Mouse (Mus musculus): Measurements from ENCODE around the gene Clmn.

Clmn gene

DNA sequence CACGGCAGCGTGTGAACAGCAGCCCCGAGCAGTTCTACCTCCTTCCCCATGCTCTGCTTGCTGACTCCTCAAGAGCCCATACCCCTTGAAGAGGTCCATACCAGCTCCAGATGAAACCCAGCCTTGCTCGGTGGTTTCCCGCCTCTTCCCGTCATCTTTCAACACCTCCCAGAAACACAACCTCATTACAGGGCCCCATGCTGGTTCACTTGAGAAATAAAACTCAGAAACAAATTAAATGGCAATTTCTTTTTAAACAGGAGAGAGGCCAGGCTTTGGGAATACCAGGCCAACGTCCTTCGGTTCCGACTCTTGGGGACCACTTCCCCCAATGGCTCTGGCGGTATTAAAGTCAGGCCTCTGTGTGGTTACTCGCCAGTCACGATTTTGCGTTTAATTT lies 51.1 kb downstream of the Clmn start:
- DNase-seq (ENCODE audit: low spot score in 2 of 2): no peak

DNA sequence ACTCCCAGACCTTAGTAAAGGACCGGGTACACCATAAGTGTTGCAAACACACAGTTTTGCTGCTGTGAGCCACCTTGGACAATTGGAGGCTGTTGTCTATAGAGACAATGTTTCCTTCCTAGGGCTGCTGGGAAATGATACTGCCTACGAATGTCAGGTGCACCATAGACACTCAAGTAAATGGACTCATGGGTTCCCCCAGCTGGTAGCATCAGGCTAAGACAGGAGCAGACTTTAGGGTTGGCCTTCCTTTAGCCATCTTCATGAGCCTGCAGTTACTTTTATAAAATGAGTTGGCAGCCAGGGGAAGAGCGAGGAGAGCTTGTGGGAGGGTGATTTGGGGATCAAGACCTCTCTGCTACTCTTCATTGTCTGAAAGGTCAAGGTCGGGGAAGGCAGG lies 52.2 kb downstream of the Clmn start:
- no peak for DNase-seq (ENCODE audit: low spot score in 2 of 2)

DNA sequence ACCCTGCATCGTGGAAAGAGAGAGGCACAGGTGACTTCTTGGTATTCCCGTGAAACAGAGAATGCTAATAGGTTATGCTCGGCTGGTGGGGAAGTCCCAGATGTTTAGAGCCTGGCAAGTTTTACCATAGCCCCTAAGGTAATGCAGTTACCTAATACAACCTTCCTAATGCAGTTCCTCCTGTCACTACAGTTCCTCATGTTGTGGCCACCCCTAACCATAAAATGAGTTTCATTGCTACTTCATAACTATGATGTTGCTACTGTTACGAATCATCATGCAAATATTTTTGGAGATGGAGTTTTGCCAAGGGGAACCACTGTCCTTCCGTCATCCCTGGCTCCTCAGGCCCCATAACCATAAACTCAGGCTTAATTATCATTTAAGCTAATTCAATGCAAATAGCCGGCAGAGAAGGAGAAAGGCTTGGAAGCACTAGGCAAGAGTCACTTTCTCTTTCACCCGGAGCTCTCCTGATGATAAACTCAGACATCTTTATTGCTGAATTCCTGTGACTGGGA lies 53.9 kb downstream of the Clmn start:
- no peak for DNase-seq (ENCODE audit: low spot score in 2 of 2)

DNA sequence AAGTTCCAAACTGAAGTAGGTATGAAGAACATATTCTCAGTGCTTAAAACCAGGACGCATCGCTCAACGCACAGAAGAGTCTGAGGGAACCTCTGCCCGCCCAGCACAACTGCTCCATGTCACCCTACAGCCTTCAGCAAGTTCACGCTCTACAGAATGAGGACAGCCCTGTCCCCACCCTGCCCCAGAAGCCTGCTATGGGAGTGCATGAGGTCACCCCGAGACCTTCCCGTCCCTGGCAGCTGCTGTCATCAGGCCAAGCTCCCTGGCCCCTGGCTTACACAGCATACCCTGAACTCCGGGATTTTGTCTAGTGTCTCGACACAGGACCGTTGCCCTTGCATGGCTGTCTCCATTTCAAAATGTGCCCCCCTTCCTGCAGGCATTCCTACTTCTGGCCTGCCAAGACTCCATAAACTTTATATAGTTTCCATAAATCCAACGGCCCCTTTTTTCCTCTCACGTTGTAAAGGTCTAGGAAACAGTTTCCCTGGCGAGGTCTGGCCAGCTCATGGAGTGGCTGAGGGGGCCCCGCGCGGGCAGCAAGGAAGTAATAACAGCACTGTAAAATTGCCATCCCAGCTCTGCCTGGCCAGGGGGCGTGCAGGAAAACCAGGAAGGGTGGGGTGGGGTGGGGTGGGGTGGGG lies 56.3 kb downstream of the Clmn start:
- DNase-seq (ENCODE audit: low spot score in 2 of 2): no peak

DNA sequence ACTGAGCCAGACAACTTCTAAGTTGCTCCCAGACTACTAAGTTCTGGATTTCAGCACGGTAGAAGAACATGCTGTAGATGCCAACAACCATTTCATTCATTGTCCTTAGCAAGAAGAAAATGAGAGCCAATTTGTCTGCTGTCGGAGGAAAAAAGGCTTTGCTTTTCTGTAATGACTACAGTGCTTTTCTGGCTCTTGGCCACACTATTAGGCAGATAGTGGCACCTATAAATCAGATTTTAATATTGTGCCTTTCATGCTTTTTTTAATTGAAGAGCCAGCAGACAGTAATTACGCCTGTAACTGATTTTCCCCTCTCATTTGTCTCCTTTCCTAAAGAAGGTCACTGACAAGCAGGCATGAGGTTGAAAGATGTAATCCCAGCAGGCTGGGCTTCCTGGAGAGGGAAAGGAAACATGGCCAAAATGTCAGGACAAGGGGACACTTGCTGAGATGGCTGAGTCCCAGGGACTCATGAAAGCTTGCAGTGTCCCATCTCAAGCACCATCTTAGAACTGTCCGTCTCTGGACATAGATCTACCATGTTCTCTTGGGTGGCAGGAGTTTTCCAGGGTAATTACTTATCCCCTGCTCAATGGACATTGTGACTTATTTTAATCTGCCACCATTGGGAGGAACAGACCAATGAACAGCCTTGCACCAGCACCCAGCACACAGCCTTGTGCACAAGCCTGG lies 58.0 kb downstream of the Clmn start:
- DNase-seq (ENCODE audit: low spot score in 2 of 2): no peak

DNA sequence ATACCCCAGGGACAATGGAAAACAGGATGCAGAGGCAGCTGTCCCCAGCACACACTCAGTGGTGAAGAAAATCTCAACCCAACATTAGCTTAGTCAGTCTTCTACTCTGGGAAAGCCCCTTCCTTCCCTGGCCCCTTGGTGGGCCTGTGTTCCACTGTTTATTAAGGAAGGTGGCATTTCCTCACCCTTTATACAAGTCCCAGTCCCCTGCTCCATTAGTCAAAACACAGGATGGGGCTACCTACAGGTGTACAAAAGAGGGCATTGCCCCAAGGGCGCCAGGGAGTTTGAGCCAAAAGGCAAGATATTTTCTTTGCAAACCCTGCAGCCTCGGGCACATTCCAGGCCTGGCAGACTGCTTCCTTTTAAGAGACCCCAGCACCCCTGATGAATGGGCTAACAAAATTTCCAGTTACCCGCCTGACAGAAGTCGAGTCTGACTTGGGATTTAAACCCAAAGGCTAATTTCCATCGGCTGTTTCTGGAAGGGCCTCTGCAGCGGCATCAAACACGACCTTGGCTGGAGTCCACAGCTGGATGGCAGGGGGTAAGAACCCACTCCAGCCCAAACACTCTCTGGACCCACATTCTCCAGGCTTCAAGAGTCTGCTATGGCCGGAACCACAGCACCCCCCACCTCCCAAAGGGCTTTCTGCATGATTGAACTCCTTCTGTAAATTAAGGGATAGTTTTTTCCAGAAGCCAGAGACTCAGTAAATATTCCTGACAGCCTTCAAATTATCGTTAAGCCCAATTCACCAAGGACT lies 63.2 kb downstream of the Clmn start:
- DNase-seq (ENCODE audit: low spot score in 2 of 2): no peak

DNA sequence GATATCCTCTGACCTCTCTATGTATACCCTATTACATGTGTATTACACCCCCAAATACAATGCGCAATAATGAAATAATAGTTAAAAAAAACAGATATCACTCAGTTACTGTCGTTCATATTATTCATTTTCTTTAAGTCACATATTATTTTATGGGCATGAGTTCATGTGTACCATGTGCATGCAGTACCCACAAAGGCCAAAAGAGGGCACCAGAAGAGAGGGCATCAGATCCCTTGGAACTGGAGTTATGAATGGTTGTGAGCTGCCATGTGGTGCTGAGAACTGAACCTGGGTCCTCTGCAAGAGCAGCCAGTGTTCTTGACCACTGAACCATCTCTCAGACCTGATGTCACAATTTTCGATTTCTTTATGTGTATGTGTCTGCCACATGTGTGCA lies 65.5 kb downstream of the Clmn start:
- DNase-seq (ENCODE audit: low spot score in 2 of 2): no peak

DNA sequence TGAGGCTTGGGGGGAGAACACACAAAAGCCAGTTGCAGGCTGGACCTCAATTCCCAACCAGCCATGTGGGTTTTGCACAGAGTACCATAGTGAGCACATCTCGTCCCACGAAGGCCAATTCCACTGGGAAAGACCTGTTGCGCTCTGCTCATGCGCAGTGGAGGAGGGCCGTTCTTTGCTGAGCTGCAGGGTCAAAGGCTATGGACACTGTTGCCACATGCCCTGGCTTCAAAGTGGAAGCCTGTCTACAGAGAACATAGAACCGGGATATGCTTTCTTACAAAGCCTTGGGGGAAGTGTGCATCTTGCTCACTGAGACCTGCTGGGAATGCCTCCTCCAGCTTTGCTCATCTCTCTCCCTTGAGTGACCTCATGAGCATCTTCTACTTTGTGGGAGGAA lies 67.0 kb downstream of the Clmn start:
- DNase-seq (ENCODE audit: low spot score in 2 of 2): no peak

DNA sequence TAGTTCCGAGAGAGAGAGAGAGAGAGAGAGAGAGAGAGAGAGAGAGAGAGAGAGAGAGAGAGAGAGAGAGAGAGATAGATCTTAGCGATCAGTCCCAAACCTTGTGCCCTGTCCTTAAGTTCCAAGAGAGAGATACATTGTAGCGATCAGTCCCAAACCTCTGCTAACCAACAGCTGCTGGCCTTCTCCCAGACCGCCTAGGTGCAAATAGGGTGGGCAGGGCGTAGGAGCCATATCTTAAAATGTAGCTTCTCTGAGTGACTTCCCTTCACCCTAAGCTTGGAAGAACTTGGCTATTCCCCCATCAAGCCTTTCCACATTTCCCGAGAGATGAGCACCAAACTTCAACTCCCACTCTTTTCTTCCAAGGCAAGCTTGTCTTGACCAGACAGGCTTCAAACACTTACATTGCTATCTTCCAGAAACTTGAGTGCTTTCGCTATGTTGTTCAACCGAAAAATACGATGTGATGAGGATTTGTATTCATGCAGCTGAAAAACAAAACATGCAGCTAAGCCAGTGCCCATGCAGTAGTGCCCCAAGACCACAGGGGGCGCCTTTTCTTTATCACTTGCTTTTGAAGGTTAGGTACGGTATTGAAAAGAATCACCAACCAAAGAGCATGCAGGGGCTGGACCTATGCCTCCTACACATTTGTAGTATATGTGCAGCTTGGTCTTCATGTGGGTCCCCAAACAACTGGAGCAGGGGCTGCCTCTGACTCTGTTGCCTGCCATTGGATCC lies 68.1 kb downstream of the Clmn start:
- DNase-seq (ENCODE audit: low spot score in 2 of 2): no peak

DNA sequence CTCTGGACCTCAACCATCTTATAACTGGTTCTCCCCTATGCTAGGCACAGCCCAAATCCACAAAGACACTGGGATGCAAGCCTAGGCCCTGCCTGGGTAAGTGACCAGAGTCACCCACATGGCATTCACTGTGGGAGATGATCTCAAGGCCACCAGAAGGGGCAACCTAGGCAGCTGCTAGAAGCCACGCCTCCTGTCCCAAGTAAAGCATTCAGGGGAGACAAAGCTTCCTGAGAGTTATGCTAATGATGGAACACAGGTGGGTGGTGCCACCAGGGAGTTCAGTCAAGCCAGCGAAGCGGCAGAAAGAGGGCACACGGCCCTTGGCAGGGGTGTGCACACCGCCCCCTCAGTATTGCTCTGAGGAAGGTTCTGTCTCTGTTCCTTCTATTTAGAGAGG lies 69.9 kb downstream of the Clmn start:
- DNase-seq (ENCODE audit: low spot score in 2 of 2): no peak

DNA sequence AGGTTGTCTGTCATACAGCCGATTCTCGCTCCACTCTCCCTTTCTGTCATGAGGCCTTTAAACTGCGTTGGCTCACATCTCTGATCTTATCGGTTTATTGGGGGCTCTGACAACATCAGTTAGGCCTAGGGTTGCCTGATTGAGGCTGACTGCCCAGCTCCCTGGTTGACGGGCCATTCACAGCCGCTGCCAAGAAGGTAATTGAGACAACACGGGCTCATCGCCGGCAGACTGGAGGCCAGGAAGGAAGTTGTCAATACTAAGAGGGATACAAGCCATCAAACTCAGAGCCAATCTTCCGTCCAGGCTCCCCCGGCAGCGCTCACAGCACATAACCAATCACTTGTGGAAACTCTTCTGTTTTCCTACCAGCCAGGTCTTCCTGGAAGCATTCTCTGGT lies 71.4 kb downstream of the Clmn start:
- DNase-seq (ENCODE audit: low spot score in 2 of 2): no peak

DNA sequence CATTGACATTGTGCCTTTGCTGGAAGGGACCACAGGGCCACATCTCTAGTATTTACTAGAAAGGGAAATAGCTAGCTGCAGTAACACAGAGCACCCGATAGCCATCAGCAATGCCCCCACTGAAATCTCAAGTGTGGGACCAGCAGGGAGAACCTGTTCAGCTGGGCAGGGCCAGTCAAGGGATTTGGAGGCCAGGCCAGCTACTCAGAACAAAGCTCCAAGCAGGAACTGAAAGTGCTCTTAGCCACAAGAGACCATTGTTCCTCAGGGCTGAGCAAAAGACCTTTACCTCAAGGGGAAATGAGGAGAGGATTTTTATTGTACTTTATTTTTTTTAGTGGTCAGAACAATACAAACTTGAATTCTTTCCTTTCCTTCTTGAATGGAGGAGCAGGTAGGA lies 87.3 kb downstream of the Clmn start:
- no peak for DNase-seq (ENCODE audit: low spot score in 2 of 2)

DNA sequence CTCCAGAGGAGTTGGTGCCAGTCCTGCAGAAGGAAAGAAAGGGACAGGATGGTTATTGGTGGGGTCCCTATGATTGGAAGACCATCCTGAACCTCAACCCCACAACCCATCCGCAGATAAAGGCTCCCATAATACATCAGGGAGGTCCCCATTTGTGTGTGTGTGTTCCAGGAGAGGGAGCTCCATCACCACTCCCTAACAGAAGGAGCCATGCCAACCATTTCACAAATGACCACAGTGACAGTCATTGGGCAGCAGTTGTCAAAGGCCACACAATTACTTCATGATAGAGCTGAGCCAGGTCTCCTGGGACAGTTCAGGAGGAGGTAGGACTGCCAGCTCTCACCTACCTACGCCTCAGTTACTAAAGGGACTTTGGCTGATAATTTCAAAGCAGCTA lies 92.9 kb downstream of the Clmn start:
- DNase-seq (ENCODE audit: low spot score in 2 of 2): no peak

DNA sequence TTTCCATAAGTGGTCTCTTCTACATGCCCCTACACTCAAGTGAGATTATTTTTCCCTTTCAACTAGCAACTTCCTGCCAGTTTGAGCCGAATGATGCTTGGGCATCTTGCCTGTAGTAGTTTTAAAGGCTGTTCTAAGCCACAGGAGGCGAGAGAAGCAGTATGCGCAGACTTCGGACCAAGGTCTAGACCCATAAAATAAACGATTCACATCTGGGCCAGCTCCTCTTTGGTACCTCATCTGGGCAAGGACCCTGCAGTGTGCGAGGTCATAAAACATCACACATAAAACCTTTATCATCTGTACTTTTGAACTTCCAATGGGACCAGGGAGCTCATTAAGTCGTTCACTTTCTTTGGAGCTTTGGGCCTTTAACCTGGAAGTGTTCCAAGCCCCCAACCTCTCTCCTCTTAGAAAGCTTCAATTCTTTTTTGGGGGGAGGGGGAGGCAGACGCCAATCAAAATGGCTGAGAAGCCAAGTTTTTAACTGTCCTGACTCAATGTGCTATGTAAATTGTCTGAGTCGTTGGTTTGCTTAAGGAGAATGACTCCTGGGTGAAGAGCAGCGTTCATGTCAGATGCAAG lies 95.6 kb downstream of the Clmn start:
- DNase-seq (ENCODE audit: low spot score in 2 of 2): no peak

DNA sequence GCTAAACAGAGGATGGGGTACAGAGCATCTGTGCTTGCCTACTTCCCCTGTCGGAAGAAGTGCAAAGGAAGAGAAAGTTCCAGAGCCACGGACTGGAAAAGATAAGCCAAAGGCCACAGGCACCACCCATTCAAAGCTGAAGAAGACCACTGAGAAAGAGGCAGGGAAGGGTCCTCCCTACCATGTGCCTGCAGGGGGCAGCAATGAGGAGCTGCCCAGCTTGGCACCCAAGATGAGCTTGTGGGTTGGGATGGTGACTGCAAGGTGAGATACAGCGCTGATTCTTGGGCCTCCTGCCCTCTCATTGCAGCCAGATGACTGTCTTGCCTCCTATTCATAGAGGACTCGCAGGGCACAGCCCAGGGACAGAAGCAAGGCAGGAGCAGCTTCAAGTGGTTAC lies 97.7 kb downstream of the Clmn start:
- no peak for DNase-seq (ENCODE audit: low spot score in 2 of 2)

DNA sequence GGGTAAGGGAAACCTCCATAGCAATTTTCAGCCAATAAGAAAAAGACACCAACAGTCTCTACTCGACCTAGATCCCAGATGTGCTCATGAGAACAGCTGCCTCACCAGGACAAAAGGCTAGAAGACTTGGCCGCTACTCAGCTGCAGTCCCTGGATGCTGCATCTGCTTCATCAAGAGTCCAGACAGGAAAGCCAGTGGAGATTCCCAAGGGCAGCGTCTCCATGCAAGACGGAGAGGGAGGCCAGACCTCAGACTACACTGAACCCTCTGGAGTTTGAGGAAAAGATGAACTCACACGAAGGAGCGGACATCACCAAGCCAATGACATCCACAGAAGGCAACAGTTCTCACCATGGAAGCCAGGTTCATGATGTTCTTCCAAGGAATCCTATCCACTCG lies 99.1 kb downstream of the Clmn start:
- no peak for DNase-seq (ENCODE audit: low spot score in 2 of 2)

DNA sequence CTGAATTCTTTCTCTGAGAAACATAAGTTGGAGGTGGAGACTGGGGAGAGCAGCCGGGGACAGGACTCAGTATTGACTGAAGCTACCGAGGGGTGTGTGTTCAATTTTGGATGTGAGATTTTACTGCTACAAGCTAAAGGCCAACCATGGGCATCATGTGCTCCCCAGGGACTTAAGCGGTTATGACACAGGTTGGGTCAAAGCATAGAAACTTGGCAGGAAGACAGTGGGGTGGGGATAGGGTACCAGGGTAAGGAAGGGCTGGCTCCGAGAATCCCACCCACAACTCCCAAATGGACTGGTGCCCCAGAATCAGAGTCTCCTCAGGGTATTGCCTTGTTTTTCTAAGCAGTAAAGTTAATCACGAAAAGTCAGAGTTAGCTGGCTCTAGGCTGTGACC lies 99.8 kb downstream of the Clmn start:
- DNase-seq (ENCODE audit: low spot score in 2 of 2): no peak

DNA sequence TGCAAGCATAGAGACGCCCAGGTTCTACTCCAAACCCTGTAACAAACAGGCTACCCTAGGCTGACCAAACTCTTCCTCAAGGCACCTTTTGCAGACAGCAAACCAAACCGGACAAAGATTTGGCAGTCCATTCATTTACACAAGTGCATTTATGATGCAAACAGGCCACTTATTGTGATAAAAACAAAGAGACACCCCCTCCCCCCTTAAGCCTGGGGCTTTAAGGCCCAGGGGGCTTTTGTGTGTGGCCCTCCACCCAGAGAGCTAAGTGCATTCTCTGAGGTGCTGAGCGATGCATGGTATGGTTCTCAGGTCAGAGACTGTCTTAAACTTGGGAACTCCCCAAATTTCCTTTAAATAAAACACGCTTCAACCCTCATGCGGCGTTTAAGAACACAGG lies 101.0 kb downstream of the Clmn start:
- DNase-seq (ENCODE audit: low spot score in 2 of 2): no peak

DNA sequence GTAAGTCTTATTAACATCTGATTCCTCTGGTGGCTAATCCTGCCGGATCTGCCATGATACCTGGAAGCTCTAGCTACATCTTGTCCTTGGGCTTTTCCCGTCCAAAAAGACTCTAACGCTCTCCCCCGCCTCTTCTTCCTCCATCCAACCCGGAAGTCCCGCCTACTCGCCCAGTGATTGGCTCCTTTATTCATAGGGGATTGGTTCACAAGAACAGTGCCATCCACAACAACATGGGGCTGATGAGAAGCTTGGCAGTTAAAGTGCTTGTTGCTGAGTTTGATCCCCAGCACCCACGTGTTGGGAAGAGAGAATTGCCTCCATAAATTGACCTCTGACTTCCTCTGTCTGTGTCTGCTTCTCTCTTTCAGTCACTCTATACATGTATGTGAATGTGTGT lies 103.5 kb downstream of the Clmn start:
- DNase-seq (ENCODE audit: low spot score in 2 of 2): no peak

DNA sequence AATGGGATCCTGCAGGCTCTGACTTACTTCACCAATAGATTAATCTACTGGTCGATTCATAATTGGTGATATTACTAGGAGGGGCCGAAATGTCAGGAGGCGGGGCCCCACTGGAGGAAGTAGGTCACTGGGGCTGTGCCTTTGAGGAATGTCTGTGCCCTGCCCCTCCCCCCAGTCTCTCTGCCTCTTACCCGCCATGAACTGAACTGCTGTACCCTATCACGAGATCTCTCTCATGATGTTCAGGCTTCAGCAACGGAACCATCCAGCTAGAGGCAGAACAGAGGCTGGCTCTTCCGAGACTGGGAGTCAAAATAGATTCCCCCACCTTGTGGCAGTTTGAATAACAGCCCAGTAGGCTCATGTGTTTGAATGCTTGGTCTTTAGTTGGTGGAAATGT lies 106.8 kb downstream of the Clmn start:
- DNase-seq (ENCODE audit: low spot score in 2 of 2): no peak

DNA sequence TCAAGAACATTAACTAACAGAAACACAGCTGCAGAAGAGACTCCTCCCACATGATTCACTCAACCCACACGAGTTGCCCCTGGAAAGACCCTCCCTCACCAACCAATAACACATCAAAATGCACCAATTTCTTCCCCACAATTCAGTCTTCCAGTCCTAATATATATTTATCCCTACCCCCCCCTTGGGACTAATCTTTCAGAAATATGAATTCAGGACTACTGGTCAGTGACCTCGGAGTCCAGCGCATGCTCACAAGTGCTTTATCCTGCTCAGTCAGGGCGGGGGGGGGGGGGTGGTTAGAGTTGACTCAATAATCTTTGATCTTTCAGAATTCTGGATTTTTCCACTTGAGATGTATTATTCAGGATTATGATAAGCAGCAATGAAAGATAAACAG lies 111.2 kb downstream of the Clmn start:
- no peak for DNase-seq (ENCODE audit: low spot score in 2 of 2)

Measured in frontal cortex, postnatal 25 days (tissue).